Mouse (Mus musculus): ENCODE data around the gene Slc35f4. TPM values are rescaled to one million over a fixed set of nuclear protein-coding genes. Genes with fewer than 3 reads are reported as not detected.

Slc35f4 gene
- polyA plus RNA-seq, 1 experiment from 2014 or later = 0.13 TPM

DNA sequence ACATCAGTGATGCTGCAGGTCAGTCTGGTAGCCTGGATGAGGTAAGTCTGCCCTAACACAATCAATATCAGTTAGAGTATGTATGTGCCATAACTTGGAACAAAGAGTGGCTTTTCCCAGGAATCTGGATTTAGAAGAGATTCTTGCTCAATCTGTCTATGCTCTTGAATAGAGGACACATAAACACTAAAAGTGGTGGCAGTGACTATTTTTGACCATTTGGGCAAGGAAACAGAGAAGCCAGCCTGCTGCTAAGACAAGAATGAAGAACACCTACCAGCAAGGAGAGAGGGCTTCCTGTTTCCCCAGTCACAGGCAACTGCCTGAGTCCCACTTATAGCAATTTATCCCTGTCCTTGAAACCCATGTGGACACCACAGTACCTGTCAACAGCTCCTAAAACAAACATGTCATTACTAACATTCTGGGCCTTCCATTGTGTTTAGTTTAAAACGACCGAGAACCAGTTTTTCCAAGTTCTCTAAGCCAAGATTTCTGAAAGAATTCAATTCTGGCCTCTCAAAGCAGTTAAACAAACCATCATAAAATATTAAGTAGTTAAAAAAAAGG, 10.7 kb downstream of the Slc35f4 start:
- TF ChIP-seq CTCF (IDR thresholded peaks at IDR 0.05; ENCODE audit: low read depth) = no peak
- Histone ChIP-seq H3K4me2 (replicated peaks; ENCODE audit: low read depth) (no peak overlapping the region), H3K27me3 (replicated peaks; ENCODE audit: control insufficient read depth, insufficient read depth, low read length) (no peaks in the 10 kb centered on the region), H3K4me3 (ENCODE audit: low read depth, low read length) (no peak overlapping the region), H3K36me3 (ENCODE audit: control insufficient read depth, insufficient read depth) (no peaks in the 10 kb centered on the region), H3K4me1 (replicated peaks; ENCODE audit: control insufficient read depth, insufficient read depth, low read length) (no peaks in the 10 kb centered on the region), H3K27ac (ENCODE audit: low read depth, low read length) (no peak overlapping the region), H3K9me3 (ENCODE audit: control insufficient read depth) (no peaks in the 10 kb centered on the region), H3K9ac (ENCODE audit: low read depth, low read length) (no peak overlapping the region)
- 24% methylated on average over 2 of the region's 2 CpGs for WGBS
- ATAC-seq = no peak

DNA sequence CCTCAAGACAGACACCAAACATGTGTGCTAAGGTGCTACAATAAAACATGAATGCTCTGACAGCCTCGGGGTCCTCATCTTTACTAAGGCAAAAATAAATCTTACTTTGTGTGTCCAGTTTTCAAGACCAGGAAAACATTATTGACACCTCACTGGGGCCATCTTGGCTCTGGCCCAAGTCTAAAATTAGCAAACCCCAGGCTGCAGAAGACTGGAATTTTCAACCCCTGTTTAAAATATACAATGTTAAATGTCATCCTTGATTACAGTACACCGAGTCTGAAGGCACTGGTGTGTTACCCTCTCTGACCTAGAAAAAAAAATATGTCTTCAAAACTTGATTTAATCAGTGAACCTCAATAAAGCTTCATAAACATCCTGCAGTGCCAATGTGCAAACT, 11.7 kb downstream of the Slc35f4 start:
- TF ChIP-seq CTCF (IDR thresholded peaks at IDR 0.05; ENCODE audit: low read depth) = no peak
- Histone ChIP-seq H3K4me2 (replicated peaks; ENCODE audit: low read depth) (no peak overlapping the region), H3K9ac (ENCODE audit: low read depth, low read length) (no peak overlapping the region), H3K27ac (ENCODE audit: low read depth, low read length) (no peak overlapping the region), H3K4me1 (replicated peaks; ENCODE audit: control insufficient read depth, insufficient read depth, low read length) (no peaks in the 10 kb centered on the region), H3K9me3 (ENCODE audit: control insufficient read depth) (no peaks in the 10 kb centered on the region), H3K36me3 (ENCODE audit: control insufficient read depth, insufficient read depth) (no peaks in the 10 kb centered on the region), H3K27me3 (replicated peaks; ENCODE audit: control insufficient read depth, insufficient read depth, low read length) (no peaks in the 10 kb centered on the region), H3K4me3 (ENCODE audit: low read depth, low read length) (no peak overlapping the region)
- no peak for ATAC-seq
- 60% methylated on average over 2 of the region's 2 CpGs for WGBS

DNA sequence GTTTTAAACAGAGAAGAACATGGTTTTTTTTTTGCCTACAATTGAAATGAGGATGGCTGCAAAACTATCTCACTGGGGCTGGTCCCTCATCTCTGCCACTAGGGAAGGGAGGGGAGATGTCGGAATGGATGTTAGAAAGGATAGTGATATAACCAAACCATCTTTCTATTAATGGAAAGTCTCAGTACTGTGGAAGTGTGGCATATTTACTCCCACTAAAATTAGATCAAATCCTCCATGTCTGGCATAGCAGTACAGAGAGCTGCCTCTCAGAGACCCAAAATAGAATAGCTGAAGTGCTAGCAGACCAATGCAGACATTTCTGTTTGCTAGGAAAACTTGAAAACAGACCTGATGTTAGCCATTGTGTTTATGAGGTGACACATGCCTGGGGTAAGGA, 30.7 kb downstream of the Slc35f4 start:
- Histone ChIP-seq H3K4me1 (replicated peaks; ENCODE audit: control insufficient read depth, insufficient read depth, low read length) (no peaks in the 10 kb centered on the region), H3K27me3 (replicated peaks; ENCODE audit: control insufficient read depth, insufficient read depth, low read length) (no peaks in the 10 kb centered on the region), H3K4me2 (replicated peaks; ENCODE audit: low read depth) (no peak overlapping the region), H3K4me3 (ENCODE audit: low read depth, low read length) (no peak overlapping the region), H3K9ac (ENCODE audit: low read depth, low read length) (no peak overlapping the region), H3K36me3 (ENCODE audit: control insufficient read depth, insufficient read depth) (no peaks in the 10 kb centered on the region), H3K27ac (ENCODE audit: low read depth, low read length) (no peak overlapping the region), H3K9me3 (ENCODE audit: control insufficient read depth) (no peaks in the 10 kb centered on the region)
- TF ChIP-seq CTCF (IDR thresholded peaks at IDR 0.05; ENCODE audit: low read depth) = no peak
- ATAC-seq = no peak
- WGBS = 89% methylated on average over 1 of the region's 1 CpGs

DNA sequence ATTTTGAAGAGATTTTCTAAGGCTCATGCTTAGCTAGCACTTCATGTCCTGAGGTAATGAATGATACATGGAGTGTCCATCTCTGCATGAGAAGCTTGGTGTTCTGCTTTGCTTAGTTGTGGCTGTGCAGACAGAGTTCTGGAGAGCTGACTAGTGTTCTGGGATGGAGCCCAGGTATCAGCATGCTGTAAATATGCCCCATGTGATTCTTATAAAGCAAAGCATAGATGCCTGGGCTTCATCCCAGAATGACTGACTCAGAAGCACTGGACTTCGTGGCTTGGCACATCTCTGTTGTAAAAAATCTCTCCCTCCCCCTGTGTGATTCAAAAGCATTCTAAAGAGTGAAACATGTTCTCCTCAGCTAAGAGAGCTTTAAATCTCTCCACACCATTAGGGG, 32.1 kb downstream of the Slc35f4 start:
- Histone ChIP-seq H3K27ac (ENCODE audit: low read depth, low read length) (no peak overlapping the region), H3K4me1 (replicated peaks; ENCODE audit: control insufficient read depth, insufficient read depth, low read length) (no peaks in the 10 kb centered on the region), H3K4me2 (replicated peaks; ENCODE audit: low read depth) (no peak overlapping the region), H3K4me3 (ENCODE audit: low read depth, low read length) (no peak overlapping the region), H3K9ac (ENCODE audit: low read depth, low read length) (no peak overlapping the region), H3K9me3 (ENCODE audit: control insufficient read depth) (no peaks in the 10 kb centered on the region), H3K27me3 (replicated peaks; ENCODE audit: control insufficient read depth, insufficient read depth, low read length) (no peaks in the 10 kb centered on the region), H3K36me3 (ENCODE audit: control insufficient read depth, insufficient read depth) (no peaks in the 10 kb centered on the region)
- ATAC-seq = no peak
- no peak for TF ChIP-seq CTCF (IDR thresholded peaks at IDR 0.05; ENCODE audit: low read depth)
- WGBS = 81% methylated on average over 1 of the region's 1 CpGs

DNA sequence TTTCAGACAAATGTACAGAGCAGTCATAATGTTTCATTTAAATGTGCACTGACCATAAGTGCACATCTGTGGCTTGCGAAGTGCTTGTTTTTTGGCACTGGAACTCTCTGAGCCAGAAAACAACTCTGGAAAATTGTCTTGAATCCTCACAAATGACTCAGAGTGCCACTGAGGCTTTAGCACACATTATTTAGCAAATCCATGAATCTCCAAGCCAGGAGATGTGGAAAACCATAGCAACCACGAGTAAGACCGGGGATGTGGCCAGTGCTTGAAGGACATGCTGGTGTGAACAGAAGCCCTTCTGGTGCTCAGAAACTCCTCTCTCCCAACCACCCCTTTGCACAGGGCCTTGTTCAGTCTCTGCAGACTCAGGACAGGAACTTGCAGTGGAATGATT, 33.3 kb downstream of the Slc35f4 start:
- H3K4me2 ChIP-seq (replicated peaks; ENCODE audit: low read depth) = no peak overlapping the region
- no peaks in the 10 kb centered on the region for H3K27me3 ChIP-seq (replicated peaks; ENCODE audit: control insufficient read depth, insufficient read depth, low read length)
- H3K9ac ChIP-seq (ENCODE audit: low read depth, low read length) = no peak overlapping the region
- H3K9me3 ChIP-seq (ENCODE audit: control insufficient read depth) = no peaks in the 10 kb centered on the region
- TF ChIP-seq CTCF (IDR thresholded peaks at IDR 0.05; ENCODE audit: low read depth) = no peak
- H3K4me1 ChIP-seq (replicated peaks; ENCODE audit: control insufficient read depth, insufficient read depth, low read length) = no peaks in the 10 kb centered on the region
- H3K27ac ChIP-seq (ENCODE audit: low read depth, low read length) = no peak overlapping the region
- no peak overlapping the region for H3K4me3 ChIP-seq (ENCODE audit: low read depth, low read length)
- no peaks in the 10 kb centered on the region for H3K36me3 ChIP-seq (ENCODE audit: control insufficient read depth, insufficient read depth)
- no peak for ATAC-seq
- WGBS = 69% methylated on average over 3 of the region's 3 CpGs

DNA sequence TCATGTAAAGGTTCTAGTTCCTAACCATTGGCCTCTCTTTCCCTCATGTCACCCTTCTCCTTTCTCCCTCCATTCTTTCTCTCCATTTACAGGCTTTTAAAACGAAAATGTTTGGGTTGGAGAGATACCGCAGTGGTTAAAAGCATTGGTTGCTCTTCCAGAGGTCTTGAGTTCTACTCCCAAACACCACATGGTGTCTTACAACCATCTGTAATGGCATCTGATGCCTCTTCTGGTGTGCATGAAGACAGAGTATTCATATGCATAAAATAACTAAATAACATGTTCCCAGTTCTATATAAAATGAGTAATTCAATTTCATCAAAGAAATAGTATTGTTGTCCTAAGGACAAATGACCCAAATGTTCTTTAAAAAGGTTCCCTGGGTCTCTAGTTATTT, 49.2 kb downstream of the Slc35f4 start:
- ATAC-seq = no peak
- Histone ChIP-seq H3K27me3 (replicated peaks; ENCODE audit: control insufficient read depth, insufficient read depth, low read length) (no peaks in the 10 kb centered on the region), H3K4me2 (replicated peaks; ENCODE audit: low read depth) (no peak overlapping the region), H3K9ac (ENCODE audit: low read depth, low read length) (no peak overlapping the region), H3K4me3 (ENCODE audit: low read depth, low read length) (no peak overlapping the region), H3K9me3 (ENCODE audit: control insufficient read depth) (no peaks in the 10 kb centered on the region), H3K36me3 (ENCODE audit: control insufficient read depth, insufficient read depth) (no peaks in the 10 kb centered on the region), H3K4me1 (replicated peaks; ENCODE audit: control insufficient read depth, insufficient read depth, low read length) (no peaks in the 10 kb centered on the region), H3K27ac (ENCODE audit: low read depth, low read length) (no peak overlapping the region)
- no peak for TF ChIP-seq CTCF (IDR thresholded peaks at IDR 0.05; ENCODE audit: low read depth)
- 74% methylated on average over 2 of the region's 2 CpGs for WGBS

DNA sequence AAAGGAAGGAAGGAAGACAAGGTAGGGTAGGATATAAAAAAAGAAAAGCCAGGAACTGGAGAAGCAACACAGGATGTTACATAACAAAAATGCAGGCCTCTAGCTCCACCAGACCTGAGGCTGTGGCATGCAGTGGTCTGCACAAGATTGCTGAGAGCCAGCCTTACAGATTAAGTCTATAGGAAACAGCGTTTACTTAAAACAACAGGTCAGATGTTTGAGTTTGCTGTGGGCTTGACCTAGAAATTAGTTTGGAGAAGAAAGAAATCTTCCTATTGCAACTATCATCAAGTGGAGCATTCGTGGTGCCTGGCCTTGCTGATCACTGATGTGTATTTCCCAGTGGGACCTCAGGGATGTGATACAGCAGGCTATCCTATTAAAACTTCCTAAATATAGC, 64.1 kb downstream of the Slc35f4 start:
- Histone ChIP-seq H3K27me3 (replicated peaks; ENCODE audit: control insufficient read depth, insufficient read depth, low read length) (no peaks in the 10 kb centered on the region), H3K27ac (ENCODE audit: low read depth, low read length) (no peak overlapping the region), H3K4me3 (ENCODE audit: low read depth, low read length) (no peak overlapping the region), H3K4me2 (replicated peaks; ENCODE audit: low read depth) (no peak overlapping the region), H3K9ac (ENCODE audit: low read depth, low read length) (no peak overlapping the region), H3K9me3 (ENCODE audit: control insufficient read depth) (no peaks in the 10 kb centered on the region), H3K4me1 (replicated peaks; ENCODE audit: control insufficient read depth, insufficient read depth, low read length) (no peaks in the 10 kb centered on the region), H3K36me3 (ENCODE audit: control insufficient read depth, insufficient read depth) (no peaks in the 10 kb centered on the region)
- no peak for ATAC-seq
- WGBS = 47% methylated on average over 2 of the region's 2 CpGs
- no peak for TF ChIP-seq CTCF (IDR thresholded peaks at IDR 0.05; ENCODE audit: low read depth)

Measured in intestine, postnatal 0 days (tissue).